Mouse (Mus musculus) spleen, postnatal 36 days (tissue): ENCODE results near the gene Mmgt2.

ENCODE experiments used
- DNase-seq, 2 experiments: peaks; one replicate each; pipeline ENCODE4 v3.0.0; 2022; ENCODE audit warnings: low spot score in 2 of 2, mixed read lengths in 1 of 2

Gene Mmgt2

GRCm38 (mm10) chr11:62701218-62701617 lies 52.8 kb downstream of the Mmgt2 start:
- DNase-seq = no peak

- no peak for DNase-seq
Observed at GRCm38 (mm10) chr11:62706141-62706540, 57.7 kb downstream of the Mmgt2 start.

GRCm38 (mm10) chr11:62708252-62708651 lies 59.8 kb downstream of the Mmgt2 start:
- DNase-seq = no peak

- DNase-seq = no peak
Observed at GRCm38 (mm10) chr11:62710657-62711056, 62.2 kb downstream of the Mmgt2 start.
